Mouse (Mus musculus) erythroblast, adult 5-6 weeks (primary cell): ENCODE measurements around the gene Slc22a19. TPM values are rescaled to one million over a fixed set of nuclear protein-coding genes. Genes with fewer than 3 reads are reported as not detected.
"Not testable (repeated sequence)": the region's sequence is repeated elsewhere in the genome, so short reads cannot be mapped to it uniquely, and the experiment has no call there.

Source experiments
- ATAC-seq: replicated peaks from 2 replicates; pipeline ENCODE4 v1.8.0; 2016; ENCODE audit warnings: moderate number of reproducible peaks, mild to moderate bottlenecking, moderate TSS enrichment, inconsistent platforms; ENCODE audit not compliant: poor library complexity, low FRiP score, severe bottlenecking
- total RNA-seq, 2 experiments: library from RNA; stranded (forward) in 1 of 2; stranded (reverse) in 1 of 2; fragments of 150-400 nt in 1 of 2; fragments of 200-764, 138-1000 nt in 1 of 2; gene quantifications; 2 replicates each; pipeline versions ENCODE4 v1.2.3 to v1.2.4; 2015 to 2017; ENCODE audit warnings: low replicate concordance in 2 of 2

Slc22a19 gene
- total RNA-seq (2015; ENCODE audit: low replicate concordance) (not detected in 2 replicates), total RNA-seq (2017; ENCODE audit: low replicate concordance) (not detected in 2 replicates)

GRCm38 (mm10) chr19:7711148-7711547, at the start of gene Slc22a19:
Gene Slc22a19, minus strand, starts transcription at chr19:7711310.
- ATAC-seq = no peak

DNA sequence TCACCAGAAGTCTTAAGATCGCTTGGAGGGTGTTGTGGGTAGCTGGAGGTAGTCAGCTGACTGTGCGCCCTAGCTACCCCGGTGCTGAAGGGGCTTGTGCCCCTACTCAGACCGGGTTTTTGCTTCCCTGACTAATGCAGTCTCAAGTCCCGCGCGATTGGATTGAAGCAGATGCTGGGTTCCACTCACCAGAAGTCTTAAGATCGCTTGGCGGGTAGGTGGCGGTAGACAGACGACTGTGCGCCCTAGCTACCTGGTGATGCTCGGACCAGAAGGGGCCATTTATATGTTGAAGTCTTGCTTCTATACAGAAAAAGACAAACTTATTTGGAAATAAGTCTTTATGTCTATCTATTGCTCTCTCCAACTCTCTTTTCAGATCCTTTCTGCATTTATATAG, 42.3 kb upstream of the Slc22a19 start:
- not testable (repeated sequence) for ATAC-seq

DNA sequence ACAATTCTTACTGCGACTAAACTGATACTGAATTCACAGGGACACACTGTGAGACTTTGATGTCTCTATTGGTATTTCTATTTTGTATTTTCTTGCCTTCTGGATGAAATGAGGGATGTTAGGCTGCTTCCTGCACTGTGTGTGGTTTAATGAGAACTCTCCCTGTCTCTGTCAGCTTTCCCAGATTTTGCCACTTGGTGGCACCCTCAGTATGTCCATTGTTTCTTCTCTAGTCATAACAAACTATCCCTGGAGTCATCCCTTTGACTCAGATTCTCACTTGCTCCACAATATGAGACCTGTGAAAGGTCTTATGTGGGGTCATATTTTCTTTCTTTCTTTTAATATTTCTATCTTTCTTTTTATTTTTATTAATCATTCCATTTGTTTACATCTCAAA, 18.4 kb upstream of the Slc22a19 start:
- ATAC-seq = no peak

DNA sequence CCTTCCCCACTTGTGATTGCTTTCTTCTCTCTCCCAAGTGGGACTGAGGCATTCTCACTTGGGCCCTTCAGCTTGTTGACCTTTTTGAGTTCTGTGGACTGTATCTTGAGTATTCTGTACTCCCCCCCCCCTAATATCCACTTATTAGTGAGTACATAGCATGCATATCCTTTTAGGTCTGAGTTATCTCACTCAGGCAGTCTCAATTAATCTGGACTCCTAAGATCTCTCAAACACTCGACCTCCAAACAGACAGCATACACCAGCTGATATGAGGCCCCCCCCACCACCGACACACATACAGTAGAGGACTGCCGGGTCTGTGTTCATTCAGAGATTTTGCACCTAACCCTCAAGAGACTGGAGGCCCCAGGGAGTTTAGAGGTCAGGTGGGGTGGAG, 18.0 kb downstream of the Slc22a19 start:
- ATAC-seq = not testable (repeated sequence)

- no peak for ATAC-seq
Observed at GRCm38 (mm10) chr19:7691259-7691658, 19.9 kb downstream of the Slc22a19 start.

- ATAC-seq = no peak
Observed at GRCm38 (mm10) chr19:7687988-7688387, 23.1 kb downstream of the Slc22a19 start.

GRCm38 (mm10) chr19:7672033-7672432, 39.1 kb downstream of the Slc22a19 start:
- ATAC-seq = no peak

- ATAC-seq = no peak
Observed at GRCm38 (mm10) chr19:7648913-7649666, 62.0 kb downstream of the Slc22a19 start.

DNA sequence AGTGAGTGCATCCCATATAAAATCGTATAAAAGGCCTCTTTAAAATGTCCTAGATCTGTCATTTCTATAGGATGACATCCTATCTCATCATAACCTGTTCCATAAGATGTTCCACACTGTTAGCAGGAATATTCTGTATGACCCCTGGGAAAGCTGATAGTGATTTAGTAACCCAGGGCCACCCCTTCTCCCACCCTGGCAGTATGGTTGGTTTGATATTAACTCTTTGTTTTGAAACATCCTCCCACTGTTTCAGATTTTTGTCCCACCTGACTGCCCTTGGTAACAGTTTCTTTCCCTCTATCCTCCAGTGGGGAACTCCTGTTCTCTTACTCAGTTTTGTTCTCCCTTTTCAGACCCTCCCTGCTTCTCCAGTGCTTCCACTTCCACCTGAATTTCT, 77.3 kb downstream of the Slc22a19 start:
- ATAC-seq = no peak

DNA sequence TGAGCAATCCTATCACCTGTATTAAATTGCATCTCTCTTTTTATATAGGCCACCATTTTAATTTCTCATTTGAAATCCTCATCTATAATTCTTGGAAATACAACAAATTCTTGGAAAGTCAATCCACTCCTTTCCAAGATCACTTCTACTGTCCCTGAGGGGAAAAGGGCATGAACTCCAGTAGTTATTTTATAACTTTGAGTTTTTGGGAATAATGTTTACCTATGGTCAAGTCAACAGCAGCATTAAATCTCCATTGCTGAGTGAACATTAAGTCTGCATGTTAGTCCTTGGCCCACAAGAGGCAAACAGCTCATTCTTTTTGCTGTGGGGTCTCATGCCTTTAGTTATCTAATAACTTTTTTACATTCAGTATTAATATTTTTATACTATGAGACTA, 78.1 kb downstream of the Slc22a19 start:
- ATAC-seq = no peak

Other genes starting within 250 kb of the Slc22a19 start
- 85.3 and 86.7 TPM in 2 replicates for gene Rtn3, start 228.0 kb downstream of the Slc22a19 start, total RNA-seq (2015; ENCODE audit: low replicate concordance)
- gene Rtn3, start 228.0 kb downstream of the Slc22a19 start, total RNA-seq (2017; ENCODE audit: low replicate concordance) = 29.4 and 35.0 TPM in 2 replicates
- gene Atl3, start 217.3 kb downstream of the Slc22a19 start, total RNA-seq (2015; ENCODE audit: low replicate concordance) = 16.9 and 17.3 TPM in 2 replicates
- 21.1 and 25.5 TPM in 2 replicates for gene Atl3, start 217.3 kb downstream of the Slc22a19 start, total RNA-seq (2017; ENCODE audit: low replicate concordance)
- gene Pla2g16, start 153.9 kb downstream of the Slc22a19 start, total RNA-seq (2015; ENCODE audit: low replicate concordance) = 78.4 and 83.0 TPM in 2 replicates
- 120 and 165 TPM in 2 replicates for gene Pla2g16, start 153.9 kb downstream of the Slc22a19 start, total RNA-seq (2017; ENCODE audit: low replicate concordance)
- gene Lgals12, start 104.1 kb downstream of the Slc22a19 start, total RNA-seq (2015; ENCODE audit: low replicate concordance) = not detected in 2 replicates
- not detected in 2 replicates for gene Lgals12, start 104.1 kb downstream of the Slc22a19 start, total RNA-seq (2017; ENCODE audit: low replicate concordance)
- not detected in 2 replicates for gene Hrasls5, start 98.8 kb downstream of the Slc22a19 start, total RNA-seq (2015; ENCODE audit: low replicate concordance)
- 2.0 TPM in 1 of 2 replicates, not detected in the other for gene Hrasls5, start 98.8 kb downstream of the Slc22a19 start, total RNA-seq (2017; ENCODE audit: low replicate concordance)
- not detected in 2 replicates for gene Slc22a26, start 91.4 kb upstream of the Slc22a19 start, total RNA-seq (2015; ENCODE audit: low replicate concordance)
- gene Slc22a26, start 91.4 kb upstream of the Slc22a19 start, total RNA-seq (2017; ENCODE audit: low replicate concordance) = 0.17 TPM in 1 of 2 replicates, not detected in the other